Mouse (Mus musculus): ENCODE measurements around the gene Actl11. TPM values are rescaled to one million over a fixed set of nuclear protein-coding genes. Genes with fewer than 3 reads are reported as not detected.

The Actl11 gene
- polyA plus RNA-seq, 1 experiment from 2014 or later, result not detected

GRCm38 (mm10) chr9:107935790-107936214, 7.5 kb downstream of the Actl11 start:
- ATAC-seq (ENCODE audit: low FRiP score, low TSS enrichment), result no peak
- DNase-seq (ENCODE audit: low spot score), result peak; percentile 54
- Histone ChIP-seq H3K4me2 (replicated peaks; ENCODE audit: low read depth) (peak overlapping the region; percentile 83), H3K27ac (replicated peaks) (no peak overlapping the region), H3K4me3 (ENCODE audit: low read depth, low read length) (peak overlapping the region; percentile 41), H3K27me3 (ENCODE audit: control insufficient read depth, insufficient read depth, low read length) (no peaks in the 10 kb centered on the region), H3K36me3 (ENCODE audit: control insufficient read depth, insufficient read depth, low read length) (no peaks in the 10 kb centered on the region), H3K9ac (ENCODE audit: low read length) (peak overlapping the region; percentile 59), H3K9me3 (ENCODE audit: control insufficient read depth, low read length) (no peaks in the 10 kb centered on the region), H3K4me1 (replicated peaks; ENCODE audit: control insufficient read depth, insufficient read depth) (peaks cover 4% of the 10 kb centered on the region; the same call in 1 of the 2 replicates)
- under 1% methylated on average over 41 of the region's 41 CpGs for WGBS
- TF ChIP-seq CTCF (IDR thresholded peaks at IDR 0.05; ENCODE audit: low read depth), result no peak
- TF ChIP-seq EP300 (optimal IDR thresholded peaks at IDR 0.05), result no peak

GRCm38 (mm10) chr9:107936215-107936822, 8.1 kb downstream of the Actl11 start:
- no peak for ATAC-seq (ENCODE audit: low FRiP score, low TSS enrichment)
- H3K27me3 ChIP-seq (ENCODE audit: control insufficient read depth, insufficient read depth, low read length), result no peaks in the 10 kb centered on the region
- peak overlapping the region; percentile 41 for H3K4me3 ChIP-seq (ENCODE audit: low read depth, low read length)
- H3K9me3 ChIP-seq (ENCODE audit: control insufficient read depth, low read length), result no peaks in the 10 kb centered on the region
- H3K9ac ChIP-seq (ENCODE audit: low read length), result peak overlapping the region; percentile 59
- H3K36me3 ChIP-seq (ENCODE audit: control insufficient read depth, insufficient read depth, low read length), result no peaks in the 10 kb centered on the region
- H3K4me2 ChIP-seq (replicated peaks; ENCODE audit: low read depth), result peak overlapping the region; percentile 83
- peaks cover 4% of the 10 kb centered on the region; the same call in 1 of the 2 replicates for H3K4me1 ChIP-seq (replicated peaks; ENCODE audit: control insufficient read depth, insufficient read depth)
- WGBS, result 9% methylated on average over 29 of the region's 29 CpGs
- no peak overlapping the region for H3K27ac ChIP-seq (replicated peaks)
- no peak for DNase-seq (ENCODE audit: low spot score)
- TF ChIP-seq EP300 (optimal IDR thresholded peaks at IDR 0.05) (no peak), CTCF (IDR thresholded peaks at IDR 0.05; ENCODE audit: low read depth) (no peak)

- H3K4me1 ChIP-seq (replicated peaks; ENCODE audit: control insufficient read depth, insufficient read depth), result peaks cover 4% of the 10 kb centered on the region; the same call in 1 of the 2 replicates
- H3K27ac ChIP-seq (replicated peaks), result no peak overlapping the region
- ATAC-seq (ENCODE audit: low FRiP score, low TSS enrichment), result no peak
- H3K9ac ChIP-seq (ENCODE audit: low read length), result no peak overlapping the region
- no peaks in the 10 kb centered on the region for H3K36me3 ChIP-seq (ENCODE audit: control insufficient read depth, insufficient read depth, low read length)
- H3K27me3 ChIP-seq (ENCODE audit: control insufficient read depth, insufficient read depth, low read length), result no peaks in the 10 kb centered on the region
- H3K4me2 ChIP-seq (replicated peaks; ENCODE audit: low read depth), result no peak overlapping the region; the same call in 1 of the 2 replicates
- 40% methylated on average over 3 of the region's 3 CpGs for WGBS
- no peak overlapping the region for H3K4me3 ChIP-seq (ENCODE audit: low read depth, low read length)
- no peaks in the 10 kb centered on the region for H3K9me3 ChIP-seq (ENCODE audit: control insufficient read depth, low read length)
- TF ChIP-seq EP300 (optimal IDR thresholded peaks at IDR 0.05), result no peak
- TF ChIP-seq CTCF (IDR thresholded peaks at IDR 0.05; ENCODE audit: low read depth), result no peak
- no peak for DNase-seq (ENCODE audit: low spot score)
Observed at GRCm38 (mm10) chr9:107936831-107937230, 8.6 kb downstream of the Actl11 start.

- no peak overlapping the region for H3K27ac ChIP-seq (replicated peaks)
- no peaks in the 10 kb centered on the region for H3K36me3 ChIP-seq (ENCODE audit: control insufficient read depth, insufficient read depth, low read length)
- TF ChIP-seq CTCF (IDR thresholded peaks at IDR 0.05; ENCODE audit: low read depth) (no peak), EP300 (optimal IDR thresholded peaks at IDR 0.05) (no peak)
- H3K27me3 ChIP-seq (ENCODE audit: control insufficient read depth, insufficient read depth, low read length), result no peaks in the 10 kb centered on the region
- no peak overlapping the region for H3K4me3 ChIP-seq (ENCODE audit: low read depth, low read length)
- ATAC-seq (ENCODE audit: low FRiP score, low TSS enrichment) (no peak), DNase-seq (ENCODE audit: low spot score) (no peak)
- no peak overlapping the region for H3K4me2 ChIP-seq (replicated peaks; ENCODE audit: low read depth)
- no peaks in the 10 kb centered on the region for H3K9me3 ChIP-seq (ENCODE audit: control insufficient read depth, low read length)
- no peaks in the 10 kb centered on the region for H3K4me1 ChIP-seq (replicated peaks; ENCODE audit: control insufficient read depth, insufficient read depth)
- H3K9ac ChIP-seq (ENCODE audit: low read length), result no peak overlapping the region
- WGBS, result 83% methylated on average over 31 of the region's 31 CpGs
Observed at GRCm38 (mm10) chr9:107947241-107948194, 19.2 kb downstream of the Actl11 start.

- H3K27ac ChIP-seq (replicated peaks), result no peak overlapping the region
- H3K9me3 ChIP-seq (ENCODE audit: control insufficient read depth, low read length), result no peaks in the 10 kb centered on the region
- H3K36me3 ChIP-seq (ENCODE audit: control insufficient read depth, insufficient read depth, low read length), result no peaks in the 10 kb centered on the region
- ATAC-seq (ENCODE audit: low FRiP score, low TSS enrichment) (no peak), DNase-seq (ENCODE audit: low spot score) (no peak)
- no peak for TF ChIP-seq EP300 (optimal IDR thresholded peaks at IDR 0.05)
- no peak for TF ChIP-seq CTCF (IDR thresholded peaks at IDR 0.05; ENCODE audit: low read depth)
- H3K9ac ChIP-seq (ENCODE audit: low read length), result no peak overlapping the region
- H3K4me2 ChIP-seq (replicated peaks; ENCODE audit: low read depth), result no peak overlapping the region
- H3K4me3 ChIP-seq (ENCODE audit: low read depth, low read length), result no peak overlapping the region
- H3K4me1 ChIP-seq (replicated peaks; ENCODE audit: control insufficient read depth, insufficient read depth), result no peaks in the 10 kb centered on the region
- 77% methylated on average over 13 of the region's 13 CpGs for WGBS
- H3K27me3 ChIP-seq (ENCODE audit: control insufficient read depth, insufficient read depth, low read length), result no peaks in the 10 kb centered on the region
Observed at GRCm38 (mm10) chr9:107949184-107949921, 21.1 kb downstream of the Actl11 start.
